Mouse (Mus musculus) liver, embryonic 15.5 days (tissue): ENCODE data around the gene Zfp691. TPM values are rescaled to one million over a fixed set of nuclear protein-coding genes. Genes with fewer than 3 reads are reported as not detected.

ENCODE experiments used
- ATAC-seq: fragments of 200-750 bp; cut with Nextera tagmentation; 2 replicates; pipeline ENCODE4 v1.8.0; 2017; ENCODE audit warnings: moderate number of reproducible peaks, mild to moderate bottlenecking, moderate library complexity; ENCODE audit not compliant: insufficient read depth
- H3K27ac ChIP-seq: fragments of 300-500 bp; sonication (generic); replicated peaks from 2 replicates; pipeline ENCODE4 v1.5.1; 2015; ENCODE audit warnings: mild to moderate bottlenecking, inconsistent platforms
- H3K27me3 ChIP-seq: fragments of 300-500 bp; sonication (generic); 2 replicates; pipeline ENCODE4 v1.6.1; 2015; ENCODE audit warnings: mild to moderate bottlenecking, inconsistent platforms
- H3K36me3 ChIP-seq: fragments of 300-500 bp; sonication (generic); replicated peaks from 2 replicates; pipeline ENCODE4 v1.6.1; 2015; ENCODE audit warnings: moderate library complexity, mild to moderate bottlenecking, inconsistent platforms
- H3K4me1 ChIP-seq: fragments of 300-500 bp; sonication (generic); replicated peaks from 2 replicates; pipeline ENCODE4 v1.6.1; 2015; ENCODE audit warnings: inconsistent platforms
- H3K4me2 ChIP-seq: fragments of 300-500 bp; sonication (generic); 2 replicates; pipeline ENCODE4 v1.6.1; 2015; ENCODE audit warnings: moderate library complexity, mild to moderate bottlenecking, inconsistent platforms
- H3K4me3 ChIP-seq: fragments of 300-500 bp; sonication (generic); replicated peaks from 2 replicates; pipeline ENCODE4 v1.5.1; 2015; ENCODE audit warnings: mild to moderate bottlenecking, inconsistent platforms
- H3K9ac ChIP-seq: fragments of 300-500 bp; sonication (generic); 2 replicates; pipeline ENCODE4 v1.6.1; 2015; ENCODE audit warnings: moderate library complexity, mild to moderate bottlenecking, inconsistent platforms
- H3K9me3 ChIP-seq: fragments of 300-500 bp; sonication (generic); replicated peaks from 2 replicates; pipeline ENCODE4 v1.6.1; 2016; ENCODE audit warnings: inconsistent platforms
- WGBS: fragments of 180-500 bp; shearing (Covaris S2); methylation state at CpG from one replicate; pipeline ENCODE4 v1.1.7; 2015; ENCODE audit warnings: mixed read lengths; ENCODE audit not compliant: insufficient replicate concordance; 5-methylcytosine and 5-hydroxymethylcytosine counted together
- polyA plus RNA-seq: library from polyadenylated mRNA; unstranded; fragments of >200 nt; fragmentation: Nextera tagmentation; extraction: Ambion mirVana; gene quantifications from 2 replicates; pipeline ENCODE4 v1.2.1, GENCODE M21; 2015

Zfp691 gene
- polyA plus RNA-seq, 1 experiment from 2014 or later = 2.2 TPM

- 28% methylated on average over 24 of the region's 24 CpGs for WGBS
- no peak overlapping the region for H3K27ac ChIP-seq
- 0 out of 2 replicates have a peak, but pooled peaks have one; percentile 23 for ATAC-seq
- no peak overlapping the region for H3K4me3 ChIP-seq
- no peaks in the 10 kb centered on the region for H3K9me3 ChIP-seq
- peaks cover 19% of the 10 kb centered on the region for H3K36me3 ChIP-seq
- H3K4me1 ChIP-seq = peaks cover 31% of the 10 kb centered on the region
- peaks cover 24% of the 10 kb centered on the region for H3K27me3 ChIP-seq
- H3K9ac ChIP-seq = no peak overlapping the region
- H3K4me2 ChIP-seq = peak overlapping the region; percentile 37
Measured at GRCm38 (mm10) chr4:119142230-119142871, 31.6 kb downstream of the Zfp691 start.

GRCm38 (mm10) chr4:119141191-119141590 is 32.8 kb downstream of the Zfp691 start:
- Histone ChIP-seq H3K27ac (0 out of 2 replicates have a peak overlapping the region, but pooled peaks have one; percentile 2), H3K4me1 (peaks cover 43% of the 10 kb centered on the region), H3K9ac (no peak overlapping the region), H3K27me3 (peaks cover 24% of the 10 kb centered on the region), H3K4me3 (no peak overlapping the region), H3K9me3 (no peaks in the 10 kb centered on the region), H3K4me2 (no peak overlapping the region), H3K36me3 (peaks cover 31% of the 10 kb centered on the region)
- no peak for ATAC-seq
- WGBS = 62% methylated on average over 10 of the region's 10 CpGs

- peaks cover 24% of the 10 kb centered on the region for H3K27me3 ChIP-seq
- H3K27ac ChIP-seq = peak overlapping the region; percentile 64
- peaks cover 51% of the 10 kb centered on the region for H3K4me1 ChIP-seq
- H3K36me3 ChIP-seq = peaks cover 42% of the 10 kb centered on the region
- no peak overlapping the region for H3K4me2 ChIP-seq
- H3K9me3 ChIP-seq = no peaks in the 10 kb centered on the region
- H3K9ac ChIP-seq = no peak overlapping the region
- ATAC-seq = no peak
- no peak overlapping the region for H3K4me3 ChIP-seq
- WGBS = 38% methylated on average over 3 of the region's 3 CpGs
Measured at GRCm38 (mm10) chr4:119140126-119140525, 33.9 kb downstream of the Zfp691 start.

GRCm38 (mm10) chr4:119138776-119139175 is 35.2 kb downstream of the Zfp691 start:
- no peaks in the 10 kb centered on the region for H3K9me3 ChIP-seq
- H3K27me3 ChIP-seq = peaks cover 14% of the 10 kb centered on the region; the same call in 1 of the 2 replicates
- no peak overlapping the region for H3K9ac ChIP-seq
- WGBS = 70% methylated on average over 8 of the region's 8 CpGs
- no peak overlapping the region for H3K27ac ChIP-seq
- H3K4me1 ChIP-seq = peaks cover 54% of the 10 kb centered on the region
- no peak overlapping the region for H3K4me2 ChIP-seq
- no peak overlapping the region for H3K4me3 ChIP-seq
- ATAC-seq = no peak
- peaks cover 55% of the 10 kb centered on the region for H3K36me3 ChIP-seq

- Histone ChIP-seq H3K4me3 (no peak overlapping the region), H3K27me3 (peaks cover 11% of the 10 kb centered on the region; the same call in 1 of the 2 replicates), H3K4me1 (peaks cover 54% of the 10 kb centered on the region), H3K27ac (no peak overlapping the region), H3K9me3 (no peaks in the 10 kb centered on the region), H3K4me2 (0 out of 2 replicates have a peak overlapping the region, but pooled peaks have one; percentile 2), H3K36me3 (peaks cover 61% of the 10 kb centered on the region), H3K9ac (no peak overlapping the region)
- ATAC-seq = peak; percentile 54
- 55% methylated on average over 18 of the region's 18 CpGs for WGBS
Measured at GRCm38 (mm10) chr4:119138171-119138570, 35.8 kb downstream of the Zfp691 start.

- WGBS = 46% methylated on average over 8 of the region's 8 CpGs
- Histone ChIP-seq H3K4me1 (peaks cover 54% of the 10 kb centered on the region), H3K27ac (peak overlapping the region; percentile 51), H3K4me2 (no peak overlapping the region), H3K27me3 (peaks cover 2% of the 10 kb centered on the region; the same call in 1 of the 2 replicates), H3K36me3 (peaks cover 70% of the 10 kb centered on the region), H3K4me3 (no peak overlapping the region), H3K9me3 (no peaks in the 10 kb centered on the region), H3K9ac (no peak overlapping the region)
- ATAC-seq = peak; percentile 1; the same call in 1 of the 2 replicates
Measured at GRCm38 (mm10) chr4:119137313-119137712, 36.7 kb downstream of the Zfp691 start.

- ATAC-seq = no peak
- Histone ChIP-seq H3K9me3 (no peaks in the 10 kb centered on the region), H3K9ac (no peak overlapping the region), H3K4me2 (no peak overlapping the region), H3K36me3 (peaks cover 100% of the 10 kb centered on the region), H3K4me3 (no peak overlapping the region), H3K27ac (0 out of 2 replicates have a peak overlapping the region, but pooled peaks have one; percentile 25), H3K27me3 (no peaks in the 10 kb centered on the region), H3K4me1 (peaks cover 62% of the 10 kb centered on the region)
- 93% methylated on average over 13 of the region's 13 CpGs for WGBS
Measured at GRCm38 (mm10) chr4:119133860-119134259, 40.1 kb downstream of the Zfp691 start.

- Histone ChIP-seq H3K4me3 (no peak overlapping the region), H3K27ac (0 out of 2 replicates have a peak overlapping the region, but pooled peaks have one; percentile 6), H3K9me3 (no peaks in the 10 kb centered on the region), H3K4me2 (no peak overlapping the region), H3K36me3 (peaks cover 100% of the 10 kb centered on the region), H3K27me3 (no peaks in the 10 kb centered on the region), H3K4me1 (peaks cover 62% of the 10 kb centered on the region), H3K9ac (no peak overlapping the region)
- WGBS = 95% methylated on average over 13 of the region's 13 CpGs
- no peak for ATAC-seq
Measured at GRCm38 (mm10) chr4:119133306-119133705, 40.7 kb downstream of the Zfp691 start.

GRCm38 (mm10) chr4:119131189-119131910 is 42.6 kb downstream of the Zfp691 start:
- Histone ChIP-seq H3K36me3 (peaks cover 100% of the 10 kb centered on the region), H3K9me3 (no peaks in the 10 kb centered on the region), H3K4me3 (no peak overlapping the region), H3K27ac (0 out of 2 replicates have a peak overlapping the region, but pooled peaks have one; percentile 29), H3K4me1 (peaks cover 65% of the 10 kb centered on the region), H3K27me3 (no peaks in the 10 kb centered on the region), H3K9ac (no peak overlapping the region), H3K4me2 (no peak overlapping the region)
- WGBS = 85% methylated on average over 8 of the region's 8 CpGs
- 0 out of 2 replicates have a peak, but pooled peaks have one; percentile 4 for ATAC-seq

- Histone ChIP-seq H3K4me1 (peaks cover 74% of the 10 kb centered on the region), H3K9me3 (no peaks in the 10 kb centered on the region), H3K27me3 (no peaks in the 10 kb centered on the region), H3K4me3 (no peak overlapping the region), H3K27ac (0 out of 2 replicates have a peak overlapping the region, but pooled peaks have one; percentile 35), H3K4me2 (no peak overlapping the region), H3K36me3 (peaks cover 100% of the 10 kb centered on the region), H3K9ac (no peak overlapping the region)
- no peak for ATAC-seq
- whole genome bisulfite sequencing = 68% methylated on average over 1 of the region's 1 CpGs
Measured at GRCm38 (mm10) chr4:119129096-119129495, 44.9 kb downstream of the Zfp691 start.

- ATAC-seq = no peak
- H3K27me3 ChIP-seq = no peaks in the 10 kb centered on the region
- H3K4me2 ChIP-seq = 0 out of 2 replicates have a peak overlapping the region, but pooled peaks have one; percentile 0
- 36% methylated on average over 7 of the region's 7 CpGs for WGBS
- H3K27ac ChIP-seq = peak overlapping the region; percentile 35
- H3K4me3 ChIP-seq = no peak overlapping the region
- H3K9ac ChIP-seq = peak overlapping the region; percentile 15; the same call in 1 of the 2 replicates
- H3K4me1 ChIP-seq = peaks cover 80% of the 10 kb centered on the region
- H3K36me3 ChIP-seq = peaks cover 100% of the 10 kb centered on the region
- no peaks in the 10 kb centered on the region for H3K9me3 ChIP-seq
Measured at GRCm38 (mm10) chr4:119128547-119128946, 45.4 kb downstream of the Zfp691 start.
